In the genomic region with DNA sequence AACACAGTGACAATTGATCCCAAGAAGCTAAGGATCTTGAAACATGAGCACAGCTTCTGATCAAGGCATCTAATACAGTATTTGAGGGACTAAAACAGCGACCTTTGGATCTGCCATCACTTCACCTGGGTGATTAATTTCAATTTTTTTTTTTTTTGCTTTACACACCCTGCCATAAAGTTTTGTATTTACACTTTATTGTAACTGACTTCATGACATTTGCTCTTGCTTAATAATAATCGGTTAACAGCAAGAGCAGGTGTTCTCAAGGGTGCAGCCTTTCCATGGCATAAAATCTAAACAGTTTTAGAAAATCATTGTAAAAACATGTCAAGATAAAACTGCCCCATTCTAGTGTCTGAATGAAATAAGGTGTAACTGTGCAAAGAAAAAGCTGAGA, we compare ENCODE assay signal across 38 mouse cellular contexts. TPM values are rescaled to one million over a fixed set of nuclear protein-coding genes. Genes with fewer than 3 reads are reported as not detected.
"Had no signal": no experiment of that assay in that cellular context is flagged by ENCODE, and none has a peak within 500 bp of the region (broad histone marks: within the 10 kb centered on the region; RNA-seq: fewer than 3 reads in every experiment).

No protein-coding gene starts in this region.

- H3K27me3 ChIP-seq: heart, embryonic 12.5 days; hindbrain, embryonic 12.5 days; limb, embryonic 12.5 days; liver, embryonic 13.5 days; liver, embryonic 15.5 days had no signal

- H3K4me2 ChIP-seq: heart, embryonic 12.5 days; hindbrain, embryonic 12.5 days; hindbrain, embryonic 14.5 days; limb, embryonic 12.5 days; liver, embryonic 11.5 days; liver, embryonic 13.5 days; liver, embryonic 15.5 days had no signal

- H3K36me3 ChIP-seq: heart, embryonic 10.5 days; heart, embryonic 12.5 days; hindbrain, embryonic 10.5 days; hindbrain, embryonic 12.5 days; limb, embryonic 10.5 days; limb, embryonic 12.5 days; liver, embryonic 13.5 days; liver, embryonic 15.5 days had no signal

- H3K27ac ChIP-seq: gastrocnemius, adult 2 months; heart, embryonic 10.5 days; hindbrain, embryonic 10.5 days; hindbrain, embryonic 12.5 days; hindbrain, embryonic 14.5 days; layer of hippocampus, adult 2 months; limb, embryonic 10.5 days; limb, embryonic 12.5 days; liver, embryonic 13.5 days; liver, embryonic 15.5 days had no signal

- H3K9ac ChIP-seq: forebrain, postnatal 0 days; heart, embryonic 12.5 days; hindbrain, embryonic 12.5 days; hindbrain, embryonic 14.5 days; limb, embryonic 12.5 days; liver, embryonic 13.5 days; liver, embryonic 15.5 days had no signal

- DNase-seq: forebrain, postnatal 0 days; gastrocnemius, adult 2 months; gastrocnemius, postnatal 14 days; gastrocnemius, postnatal 36 days; heart, adult 18-20 months; heart, postnatal 10 days; heart, postnatal 4 days; kidney, adult 18-20 months; kidney, adult 8-10 months; kidney, postnatal 10 days; kidney, postnatal 25 days; kidney, postnatal 4 days; layer of hippocampus, postnatal 36 days; liver; liver, embryonic 13.5 days had no signal

- H3K4me1 ChIP-seq: heart, embryonic 10.5 days; heart, embryonic 12.5 days; hindbrain, embryonic 10.5 days; hindbrain, embryonic 12.5 days; limb, embryonic 10.5 days; limb, embryonic 12.5 days; liver, embryonic 13.5 days; liver, embryonic 15.5 days had no signal

- H3K9me3 ChIP-seq: heart, embryonic 10.5 days; heart, embryonic 12.5 days; hindbrain, embryonic 10.5 days; hindbrain, embryonic 12.5 days; limb, embryonic 10.5 days; limb, embryonic 12.5 days; liver, embryonic 13.5 days; liver, embryonic 15.5 days had no signal

- H3K4me3 ChIP-seq: gastrocnemius, adult 2 months; heart, embryonic 10.5 days; heart, embryonic 12.5 days; hindbrain, embryonic 10.5 days; hindbrain, embryonic 12.5 days; layer of hippocampus, adult 2 months; limb, embryonic 10.5 days; limb, embryonic 12.5 days; liver, embryonic 13.5 days; liver, embryonic 15.5 days had no signal

- ATAC-seq: forebrain, postnatal 0 days; hindbrain, embryonic 16.5 days; inflammation-experienced regulatory T-cells, adult 6 months had no signal

RNA-seq across cellular contexts. Expression of a gene that starts 25.6 kb away (rescaled TPM):
- total RNA-seq: forebrain, postnatal 0 days; gastrocnemius, adult 2 months; gastrocnemius, postnatal 14 days; gastrocnemius, postnatal 36 days; granulocyte monocyte progenitor cell, adult 5-6 weeks; heart, adult 18-20 months; heart, adult 8-10 months; heart, postnatal 10 days; heart, postnatal 25 days; heart, postnatal 4 days; layer of hippocampus, adult 2 months; layer of hippocampus, postnatal 10 days; layer of hippocampus, postnatal 36 days; left cerebral cortex, adult 18-20 months; left cerebral cortex, adult 8-10 months; left cerebral cortex, postnatal 10 days; left cerebral cortex, postnatal 25 days had no signal
- polyA plus RNA-seq: forebrain, postnatal 0 days; heart, embryonic 10.5 days; heart, embryonic 12.5 days; heart, embryonic 14.5 days; heart, embryonic 16.5 days; inflammation-experienced regulatory T-cells, adult 6 months; kidney, embryonic 14.5 days; limb, embryonic 10.5 days; limb, embryonic 12.5 days; liver, embryonic 11.5 days; liver, embryonic 13.5 days; liver, embryonic 15.5 days had no signal
